Mouse (Mus musculus): ENCODE data around the gene Colca2.

The Colca2 gene

GRCm38 (mm10) chr9:51273581-51274154, 4.7 kb downstream of the Colca2 start:
- in situ Hi-C loops (cut with MboI, MseI), result no loop called here

- in situ Hi-C loops (cut with MboI, MseI), result no loop called here
Measured at GRCm38 (mm10) chr9:51272102-51272501, 6.3 kb downstream of the Colca2 start.

GRCm38 (mm10) chr9:51271073-51271472, 7.3 kb downstream of the Colca2 start:
- in situ Hi-C loops (cut with MboI, MseI), result no loop called here

DNA sequence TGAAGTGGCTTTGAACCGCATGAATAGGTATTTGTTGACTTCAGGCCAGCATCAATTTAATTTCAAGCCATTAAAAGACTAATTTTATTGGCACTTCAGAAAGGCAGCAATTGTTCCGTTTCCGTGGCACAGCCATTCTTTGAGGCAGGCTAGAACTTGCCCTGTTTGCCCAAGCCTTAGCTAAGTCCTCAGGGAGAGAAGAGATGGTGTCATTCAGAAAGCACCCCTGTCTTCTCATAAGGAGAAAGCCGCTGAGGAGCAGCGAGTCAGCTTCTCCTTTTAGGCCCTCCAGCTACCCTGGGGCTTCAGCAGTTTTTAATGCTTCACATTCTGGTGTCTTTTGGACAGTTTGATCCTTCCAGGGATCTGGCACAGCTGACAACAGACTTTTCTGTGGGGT, 9.5 kb downstream of the Colca2 start:
- in situ Hi-C loops (cut with MboI, MseI), result no loop called here

GRCm38 (mm10) chr9:51258426-51258825, 19.9 kb downstream of the Colca2 start:
- in situ Hi-C loops (cut with MboI, MseI), result no loop called here

- in situ Hi-C loops (cut with MboI, MseI), result no loop called here
Measured at GRCm38 (mm10) chr9:51256780-51257502, 21.4 kb downstream of the Colca2 start.

- in situ Hi-C loops (cut with MboI, MseI), result no loop called here
Measured at GRCm38 (mm10) chr9:51238741-51239385, 39.5 kb downstream of the Colca2 start.

GRCm38 (mm10) chr9:51232163-51232562, 46.2 kb downstream of the Colca2 start:
- in situ Hi-C loops (cut with MboI, MseI), result no loop called here

GRCm38 (mm10) chr9:51230701-51231389, 47.5 kb downstream of the Colca2 start:
- in situ Hi-C loops (cut with MboI, MseI), result no loop called here

DNA sequence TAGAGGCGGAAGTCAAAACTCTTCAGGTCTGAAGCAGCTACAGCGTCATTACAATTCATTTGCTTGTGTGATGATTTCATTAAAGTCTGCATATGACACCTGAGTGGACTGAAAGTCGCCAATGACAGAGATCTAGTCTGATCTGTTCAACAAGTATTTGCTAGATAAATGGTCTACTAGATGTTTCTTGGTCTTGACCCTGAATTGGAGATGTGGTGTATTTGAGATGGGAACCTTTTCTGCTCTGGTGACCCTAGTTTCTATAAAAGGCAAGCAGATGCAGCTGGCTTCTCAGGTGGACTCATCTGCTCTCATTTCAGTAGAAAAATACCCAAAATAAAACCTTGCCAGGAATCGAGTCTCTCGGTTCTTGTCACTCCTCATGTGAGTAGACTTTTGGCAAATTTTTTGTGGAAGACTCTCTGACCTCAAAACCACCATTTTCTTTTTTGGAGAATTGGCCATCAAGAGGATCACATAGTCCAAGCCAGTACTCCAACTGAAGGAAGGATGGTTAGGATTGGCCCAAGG, 52.7 kb downstream of the Colca2 start:
- in situ Hi-C loops (cut with MboI, MseI), result no loop called here

Measured in T-helper 17 cell (primary cell).